Mouse (Mus musculus) naive thymus-derived CD4-positive, alpha-beta T cell, adult 5 months (primary cell): Measurements from ENCODE around the gene Gtf2a2. TPM values are rescaled to one million over a fixed set of nuclear protein-coding genes. Genes with fewer than 3 reads are reported as not detected.

Experiments used
- polyA plus RNA-seq: library from polyadenylated mRNA; unstranded; fragments of 100-300 nt; shearing (Covaris generic); gene quantifications from one replicate; pipeline ENCODE4 v1.2.1, GENCODE M21; 2017

Gene Gtf2a2
- polyA plus RNA-seq, result 134 TPM

DNA sequence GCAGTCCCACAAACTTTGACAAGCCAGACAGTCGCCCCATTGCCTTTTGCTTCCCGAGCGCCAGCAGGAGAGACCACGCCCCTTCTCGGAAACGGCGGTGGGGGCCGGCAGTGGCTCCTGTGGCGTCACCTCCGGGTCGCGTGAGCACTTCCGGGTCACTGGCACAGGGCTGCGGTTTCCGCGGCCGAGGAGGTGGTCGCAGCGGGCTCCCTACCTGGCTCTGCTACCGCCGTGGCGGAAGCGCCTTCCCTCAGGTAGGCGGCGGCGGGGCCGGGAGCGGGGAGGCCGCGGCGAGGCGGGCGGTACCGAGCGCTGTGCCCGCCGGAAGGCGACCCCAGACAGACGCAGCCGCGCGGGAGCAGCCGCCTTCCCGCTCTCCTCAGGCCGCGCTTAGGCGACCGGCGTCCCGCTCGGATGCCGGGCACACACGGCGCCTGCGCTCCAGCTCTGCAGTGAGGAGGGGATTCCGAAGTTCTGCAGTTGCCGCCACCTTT is at the start of gene Gtf2a2:
TSS of gene Gtf2a2 (plus strand) at position 143 of the 494 bp plus-strand sequence.

DNA sequence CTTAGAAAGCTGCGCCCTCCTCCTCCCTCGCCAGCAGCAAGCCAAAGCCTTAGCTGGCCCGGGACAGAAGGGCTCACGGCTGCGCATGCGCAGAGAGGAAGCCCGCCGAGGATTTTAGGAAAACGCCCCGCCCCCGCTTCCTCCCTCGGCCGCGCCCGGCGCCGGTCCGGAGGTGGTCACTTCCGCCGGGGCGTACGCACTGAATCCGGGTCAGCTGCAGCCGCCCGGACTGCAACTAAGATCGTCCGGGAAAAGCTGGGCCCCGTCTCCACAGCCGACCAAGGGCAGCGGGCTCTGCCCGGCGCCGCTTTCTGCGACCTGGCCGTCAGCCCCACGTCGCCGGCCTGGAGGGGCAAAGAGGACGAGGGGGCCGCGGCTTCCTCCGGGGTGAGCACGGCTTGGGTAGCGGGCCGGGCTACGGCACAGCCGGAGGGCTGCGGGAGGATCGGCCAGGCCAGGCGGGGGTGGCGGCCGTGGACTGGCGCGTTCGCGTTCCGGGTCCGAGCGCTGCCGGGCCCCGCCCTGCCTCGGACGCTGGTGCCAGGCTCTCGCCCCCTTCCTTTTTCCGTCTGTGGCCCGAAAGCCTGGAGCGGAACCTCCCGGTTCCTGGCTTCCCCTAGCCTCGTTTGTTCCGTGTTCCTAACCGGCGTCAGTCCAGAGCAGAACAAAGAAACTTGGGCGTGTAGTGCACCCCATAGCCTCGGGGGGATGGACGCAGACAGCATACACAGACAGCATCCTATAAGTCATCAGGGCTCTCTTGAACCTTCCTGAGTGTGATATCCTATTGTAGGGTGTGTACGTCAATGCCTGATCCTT is 22.8 kb upstream of the Gtf2a2 start, which contains the start of gene Bnip2:
TSS of gene Bnip2 (plus strand) at position 164 of the 819 bp plus-strand sequence.

DNA sequence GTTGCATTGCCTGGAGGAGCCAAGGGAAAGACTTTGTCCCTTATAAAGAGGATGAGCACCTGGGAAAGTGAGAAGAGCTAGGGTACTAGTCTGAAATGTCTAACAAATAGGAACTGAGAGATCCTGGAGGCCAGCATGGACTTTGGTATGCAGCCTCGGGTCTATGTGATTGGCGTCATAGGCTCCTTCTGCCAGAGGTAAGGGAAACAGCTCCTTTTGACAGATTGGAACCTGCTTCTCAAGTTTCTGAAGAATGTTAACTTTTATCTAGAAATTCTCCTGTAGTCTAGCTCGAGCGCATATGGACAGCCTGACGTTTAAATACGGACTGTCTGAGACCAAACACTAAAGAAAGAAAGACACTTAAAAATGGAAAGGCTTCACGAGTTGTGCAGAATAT is 25.6 kb downstream of the Gtf2a2 start, which contains the start of gene Gcnt3:
TSS of gene Gcnt3 (minus strand) at position 101 of the 400 bp plus-strand sequence.

Other genes with a start within 250 kb of the Gtf2a2 start
- gene Bnip2, start 23.1 kb upstream of the Gtf2a2 start, polyA plus RNA-seq, result 77.5 TPM
- 0.07 TPM for gene Gcnt3, start 25.5 kb downstream of the Gtf2a2 start, polyA plus RNA-seq
- not detected for gene Fam81a, start 130.0 kb downstream of the Gtf2a2 start, polyA plus RNA-seq
- 1.3 TPM for gene Myo1e, start 194.8 kb downstream of the Gtf2a2 start, polyA plus RNA-seq